Mouse (Mus musculus): ENCODE data around the gene Fat2. TPM values are rescaled to one million over a fixed set of nuclear protein-coding genes. Genes with fewer than 3 reads are reported as not detected.

Fat2 gene
- total RNA-seq (2021) (under 1 TPM; 0.10 to 0.14 TPM), polyA plus RNA-seq (2012; rRNA removed) (0.01 TPM in 1 of 2 replicates, not detected in the other)
- long read RNA-seq: 0 reads

- no peak for DNase-seq
These were observed at the start of gene Fat2 for GRCm38 (mm10) chr11:55336101-55336891. Gene Fat2, minus strand, starts transcription at chr11:55336564.

GRCm38 (mm10) chr11:55383463-55384045, 47.2 kb upstream of the Fat2 start:
- DNase-seq: no peak

- no peak for DNase-seq
These were observed 44.5 kb upstream of the Fat2 start for GRCm38 (mm10) chr11:55380908-55381307.

GRCm38 (mm10) chr11:55378371-55378770, 42.0 kb upstream of the Fat2 start:
- DNase-seq: peak; percentile 66

GRCm38 (mm10) chr11:55373838-55374237, 37.5 kb upstream of the Fat2 start:
- no peak for DNase-seq

GRCm38 (mm10) chr11:55373373-55373772, 37.0 kb upstream of the Fat2 start:
- no peak for DNase-seq

- DNase-seq: no peak
These were observed 35.6 kb upstream of the Fat2 start for GRCm38 (mm10) chr11:55372001-55372400.

GRCm38 (mm10) chr11:55369093-55369471, 32.7 kb upstream of the Fat2 start:
- no peak for DNase-seq

- DNase-seq: no peak
These were observed 32.2 kb upstream of the Fat2 start for GRCm38 (mm10) chr11:55368388-55369092.

GRCm38 (mm10) chr11:55367783-55368182, 31.4 kb upstream of the Fat2 start:
- peak; percentile 26 for DNase-seq

GRCm38 (mm10) chr11:55365840-55366239, 29.5 kb upstream of the Fat2 start:
- DNase-seq: no peak

GRCm38 (mm10) chr11:55365242-55365641, 28.9 kb upstream of the Fat2 start:
- DNase-seq: no peak

- DNase-seq: peak; percentile 59
These were observed 28.3 kb upstream of the Fat2 start for GRCm38 (mm10) chr11:55364662-55365061.

GRCm38 (mm10) chr11:55358094-55358783, 21.9 kb upstream of the Fat2 start:
- no peak for DNase-seq

GRCm38 (mm10) chr11:55356846-55357245, 20.5 kb upstream of the Fat2 start:
- DNase-seq: peak; percentile 38

GRCm38 (mm10) chr11:55341961-55342371, 5.6 kb upstream of the Fat2 start:
- DNase-seq: no peak

- DNase-seq: no peak
These were observed 4.4 kb upstream of the Fat2 start for GRCm38 (mm10) chr11:55340789-55341188.

- DNase-seq: no peak
These were observed 837 bp upstream of the Fat2 start for GRCm38 (mm10) chr11:55337032-55337769.

GRCm38 (mm10) chr11:55335314-55336076, 869 bp downstream of the Fat2 start:
- DNase-seq: peak; percentile 6

GRCm38 (mm10) chr11:55334545-55334944, 1.8 kb downstream of the Fat2 start:
- no peak for DNase-seq

GRCm38 (mm10) chr11:55334063-55334462, 2.3 kb downstream of the Fat2 start:
- no peak for DNase-seq
